Mouse (Mus musculus) B cell, adult 67 days (primary cell): Measurements from ENCODE around the gene Chrna10. TPM values are rescaled to one million over a fixed set of nuclear protein-coding genes. Genes with fewer than 3 reads are reported as not detected.

Source experiments
- total RNA-seq, 2 experiments: library from RNA; stranded (reverse); gene quantifications; 4 replicates each; pipeline ENCODE4 v1.2.4; 2023

Gene Chrna10
- not detected for total RNA-seq

GRCm38 (mm10) chr7:102116579-102117331 lies at the start of gene Chrna10:
TSS of gene Chrna10 (minus strand) at chr7:102116828.

GRCm38 (mm10) chr7:102109171-102109570 lies 7.5 kb downstream of the Chrna10 start, which contains the start of gene Art5:
TSS of gene Art5 (minus strand) at chr7:102109489.

GRCm38 (mm10) chr7:102101487-102101886 lies 15.1 kb downstream of the Chrna10 start, which contains the start of gene Art1:
TSS of gene Art1 (plus strand) at chr7:102101743.

GRCm38 (mm10) chr7:102082816-102083215 lies 33.8 kb downstream of the Chrna10 start, which contains the start of gene Trpc2:
TSS of gene Trpc2 (plus strand) at chr7:102083116.

GRCm38 (mm10) chr7:102065046-102065891 lies 51.4 kb downstream of the Chrna10 start, which contains the start of the genes Rnf121, Xndc1 and Xntrpc:
TSS of gene Rnf121 (minus strand) at chr7:102065469.
TSS of gene Xndc1 (plus strand) at chr7:102065511.
TSS of gene Xntrpc (plus strand) at chr7:102065713.

Other genes starting within 250 kb of the Chrna10 start
- not detected for gene Folr1, start 246.0 kb downstream of the Chrna10 start, total RNA-seq
- 10 to 100 TPM; 61.3 to 73.3 TPM for gene Lamtor1, start 210.9 kb downstream of the Chrna10 start, total RNA-seq
- gene Tomt, start 210.5 kb downstream of the Chrna10 start, total RNA-seq = not detected
- gene Lrrc51, start 182.9 kb downstream of the Chrna10 start, total RNA-seq = 1 to 10 TPM; 1.3 to 2.0 TPM
- gene Numa1, start 182.7 kb downstream of the Chrna10 start, total RNA-seq = 100 to 1,000 TPM; 269 to 277 TPM
- 10 to 100 TPM; 10.8 to 11.9 TPM for gene Il18bp, start 98.1 kb downstream of the Chrna10 start, total RNA-seq
- 10 to 100 TPM; 41.2 to 41.7 TPM for gene Rnf121, start 51.4 kb downstream of the Chrna10 start, total RNA-seq
- gene Xndc1, start 51.3 kb downstream of the Chrna10 start, total RNA-seq = 10 to 100 TPM; 56.4 to 59.1 TPM
- 1 to 10 TPM; 5.1 to 7.1 TPM for gene Xntrpc, start 51.1 kb downstream of the Chrna10 start, total RNA-seq
- gene Trpc2, start 33.7 kb downstream of the Chrna10 start, total RNA-seq = 1 to 10 TPM; 2.4 to 3.8 TPM
- gene Art1, start 15.1 kb downstream of the Chrna10 start, total RNA-seq = not detected
- gene Art5, start 7.3 kb downstream of the Chrna10 start, total RNA-seq = 1 to 10 TPM; 1.0 to 2.2 TPM
- gene Nup98, start 93.3 kb upstream of the Chrna10 start, total RNA-seq = 100 to 1,000 TPM; 103 to 111 TPM
- gene Pgap2, start 93.4 kb upstream of the Chrna10 start, total RNA-seq = 10 to 100 TPM; 52.2 to 57.9 TPM
- gene Rhog, start 139.2 kb upstream of the Chrna10 start, total RNA-seq = 100 to 1,000 TPM; 142 to 157 TPM
- 10 to 100 TPM; 82.9 to 83.7 TPM for gene Stim1, start 151.0 kb upstream of the Chrna10 start, total RNA-seq